Mouse (Mus musculus) telencephalon, adult 2 months (tissue): Measurements from ENCODE around the gene Mgmt.

Experiments used
- DNase-seq: peaks from one replicate; pipeline ENCODE4 v3.0.0-alpha.2; 2011; ENCODE audit warnings: low read depth, low spot score

The Mgmt gene

DNA sequence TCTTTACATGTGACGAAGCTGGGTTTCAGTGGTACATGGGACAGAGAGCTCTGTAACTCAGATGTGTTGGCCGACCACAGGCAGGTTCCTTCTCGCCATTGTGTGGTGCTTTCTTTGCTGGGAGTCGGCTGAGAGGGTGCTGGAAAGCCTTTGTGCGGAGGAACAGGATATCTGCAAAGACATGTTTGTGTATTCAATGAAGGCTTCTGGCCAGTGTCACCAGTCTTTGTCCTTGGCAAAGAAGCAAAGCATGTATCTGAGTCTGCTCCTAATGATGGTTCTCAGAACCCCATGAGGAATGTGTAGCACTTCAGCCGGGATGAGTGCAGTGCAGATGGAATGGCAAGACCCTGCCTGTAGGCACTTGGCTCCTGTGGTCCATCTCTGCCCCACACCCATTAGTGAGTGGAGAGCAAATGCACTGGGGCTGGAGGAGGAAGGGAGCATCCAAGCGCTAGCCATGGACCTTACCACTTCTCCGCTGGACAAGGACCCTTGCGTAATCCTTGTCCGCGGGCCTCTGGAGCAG, 14.3 kb downstream of the Mgmt start:
- DNase-seq: no peak

DNA sequence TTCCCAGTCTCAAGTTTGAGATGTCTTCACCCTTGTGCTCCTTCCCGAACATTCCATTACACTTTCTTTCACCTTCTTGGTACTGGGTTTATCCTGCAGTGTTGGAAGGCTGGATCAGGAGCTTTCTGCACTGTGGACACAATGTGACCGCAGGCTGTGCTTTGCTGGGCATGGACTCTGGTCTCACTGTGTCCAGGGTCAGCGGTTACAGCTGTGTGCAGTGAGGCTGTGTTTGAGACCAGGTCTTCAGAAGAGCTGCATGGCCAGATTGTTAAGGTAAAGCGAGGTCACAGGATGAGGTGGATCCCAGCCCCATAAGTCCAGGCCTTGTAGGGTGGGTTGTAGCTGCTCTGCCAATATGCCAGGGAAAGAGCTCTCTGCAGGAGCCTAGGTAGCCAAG, 18.5 kb downstream of the Mgmt start:
- DNase-seq: no peak

DNA sequence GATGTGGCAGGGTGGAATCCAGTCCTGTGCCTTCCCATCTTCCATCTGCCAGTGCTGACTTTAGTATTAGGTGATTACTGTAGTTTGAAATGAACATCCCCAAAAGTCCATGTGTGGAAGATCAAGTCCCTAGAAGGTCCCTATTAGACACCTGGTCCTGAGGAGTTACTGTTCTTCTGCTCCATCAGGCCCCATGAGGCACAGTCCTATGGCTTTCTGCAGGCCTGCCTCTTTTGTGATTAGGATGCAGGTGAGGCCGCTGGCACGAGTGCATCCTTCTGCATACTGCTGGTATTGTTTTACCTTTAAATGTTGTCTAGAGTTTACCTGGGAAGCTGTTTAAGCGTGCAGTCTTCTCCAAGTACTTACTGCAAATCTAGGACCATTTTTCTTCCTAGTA, 21.6 kb downstream of the Mgmt start:
- no peak for DNase-seq

DNA sequence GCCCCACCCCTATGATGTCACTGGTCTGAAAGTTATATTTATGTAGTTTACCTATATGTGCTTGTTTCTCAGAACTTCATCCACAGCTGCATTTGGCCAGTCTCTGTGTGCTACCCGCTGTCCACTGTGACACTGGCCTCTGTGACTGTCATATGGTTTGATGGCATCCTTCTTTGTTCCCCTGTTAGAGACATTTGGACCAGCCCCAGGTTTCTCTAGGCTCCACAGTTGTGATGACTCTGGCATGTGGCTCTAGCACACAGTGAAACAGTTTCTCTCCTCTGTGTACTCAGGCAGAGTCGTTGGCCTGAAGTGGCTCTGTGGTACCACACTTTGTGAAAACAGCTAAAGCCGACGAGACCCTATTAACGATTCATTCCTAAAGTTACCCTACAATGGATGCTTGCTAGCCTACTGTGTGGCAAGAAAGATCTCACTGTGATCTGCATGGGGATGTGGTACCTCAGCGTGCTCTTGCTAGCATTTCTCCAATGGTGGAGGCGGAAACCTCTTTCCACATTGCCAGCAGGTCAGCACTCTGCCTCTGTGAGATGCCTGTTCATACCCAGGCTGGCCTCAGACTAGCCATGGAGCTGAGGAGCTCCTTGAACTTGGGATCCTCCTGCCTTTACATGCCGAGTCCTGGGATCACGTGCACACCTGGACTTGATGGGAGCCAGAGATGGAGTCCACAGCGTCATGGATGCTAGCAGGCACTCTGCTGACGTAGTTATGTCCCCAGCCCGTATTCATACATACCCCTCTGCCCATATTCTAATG, 26.8 kb downstream of the Mgmt start:
- no peak for DNase-seq

DNA sequence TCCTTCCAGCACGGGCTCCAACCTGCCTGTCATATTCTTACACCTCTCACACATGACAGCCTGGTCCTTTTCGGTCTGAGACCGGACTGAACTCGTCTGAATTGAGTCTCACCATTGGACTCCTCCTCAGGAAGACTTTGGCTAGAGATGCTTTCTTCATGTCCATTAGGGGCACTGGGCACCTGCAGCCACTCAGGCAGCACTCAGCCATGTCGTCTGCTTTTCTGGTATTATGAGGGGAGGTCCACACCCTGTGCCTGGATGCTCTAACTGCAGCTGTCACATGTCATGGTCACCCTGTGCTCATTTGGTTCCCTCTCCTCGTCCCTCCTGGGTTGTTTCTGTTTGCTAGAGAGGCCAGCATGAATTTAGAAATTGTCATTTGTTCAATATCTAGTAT, 27.8 kb downstream of the Mgmt start:
- no peak for DNase-seq

DNA sequence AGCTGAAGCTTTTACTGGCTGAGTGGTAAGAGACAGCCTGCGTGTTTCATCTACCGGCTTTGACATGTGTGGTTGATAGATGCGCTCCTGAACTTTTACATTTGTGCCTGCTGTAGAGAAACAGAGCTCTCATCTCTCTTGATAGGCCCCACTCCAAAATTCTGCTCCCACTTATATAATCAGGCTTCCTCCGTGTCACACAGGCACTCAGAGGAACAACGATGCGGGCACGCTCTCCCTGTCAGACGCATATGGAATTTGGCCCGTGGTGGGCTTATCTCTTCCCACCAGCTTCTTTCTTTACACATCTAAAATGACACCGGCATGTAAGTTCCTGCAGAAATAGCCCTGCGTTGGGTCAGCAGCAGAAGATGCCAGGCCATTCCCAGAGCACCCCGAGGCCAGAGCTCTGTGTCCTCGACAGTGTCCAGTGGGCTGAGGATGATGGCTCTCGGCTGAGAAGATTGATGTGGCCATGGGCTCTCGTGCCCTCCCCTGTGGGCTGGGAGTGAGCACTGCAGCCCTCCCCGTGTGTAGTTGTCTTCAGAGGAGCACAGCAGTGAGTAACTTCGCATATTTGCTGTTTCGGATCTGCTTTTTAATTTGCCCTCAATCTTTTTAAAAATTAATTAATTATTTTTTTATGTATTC, 30.3 kb downstream of the Mgmt start:
- DNase-seq: no peak

DNA sequence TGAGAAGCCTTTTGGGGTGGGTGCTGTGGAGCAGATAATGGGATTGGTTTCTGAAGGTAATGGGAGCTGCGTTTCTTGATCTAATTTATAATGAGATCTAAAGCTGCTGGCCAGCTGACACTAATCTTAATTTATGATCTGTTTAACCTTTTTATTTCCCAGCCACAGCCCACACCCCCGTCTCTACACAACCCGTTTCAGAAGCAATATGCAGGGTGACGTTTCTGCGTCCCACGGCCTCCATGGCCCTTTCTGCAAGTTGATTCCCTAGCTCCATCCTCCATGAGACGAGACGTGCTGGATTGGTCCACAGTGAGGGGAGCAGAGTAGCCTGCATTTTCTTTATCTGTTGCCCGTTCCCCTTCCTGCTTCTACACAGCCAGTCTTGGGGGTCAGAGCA, 31.8 kb downstream of the Mgmt start:
- DNase-seq: no peak

DNA sequence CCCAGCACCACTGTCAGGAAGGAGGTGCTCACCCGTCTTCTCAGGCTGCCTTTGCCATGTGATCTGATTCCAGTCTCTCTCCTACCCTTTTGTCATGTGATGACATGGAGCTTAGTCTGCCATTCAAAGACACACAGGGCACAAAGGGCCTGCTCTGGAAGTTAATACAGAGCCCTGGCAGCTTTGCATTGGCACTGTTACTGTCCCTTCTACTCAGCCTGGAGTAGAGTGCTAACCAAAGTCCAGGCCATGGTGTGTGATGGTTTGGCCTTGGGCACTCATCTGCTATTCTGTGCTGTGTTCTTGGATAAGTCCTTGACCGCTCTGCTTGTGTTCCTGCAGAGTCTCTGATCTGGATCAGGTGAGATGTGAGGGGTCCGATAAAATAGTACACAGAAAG, 36.0 kb downstream of the Mgmt start:
- DNase-seq: no peak

DNA sequence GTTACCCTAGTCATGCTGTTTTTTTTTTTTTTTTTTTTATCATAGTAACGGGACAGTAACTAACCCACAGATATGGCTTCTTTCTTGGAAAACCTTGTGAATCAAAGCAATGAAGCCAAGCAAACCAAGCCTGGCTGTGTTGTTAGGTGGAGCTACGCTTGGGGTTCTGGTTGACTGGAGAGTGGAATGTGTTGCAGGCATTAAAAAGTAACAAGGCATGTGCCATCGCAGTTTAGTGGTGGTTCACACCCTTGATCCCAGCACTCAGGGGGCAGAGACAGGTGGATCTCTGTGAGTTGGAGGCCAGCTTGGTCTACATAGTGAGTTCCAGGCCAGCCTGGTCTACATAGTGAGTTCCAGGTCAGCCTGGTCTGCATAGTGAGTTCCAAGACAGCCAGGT, 39.0 kb downstream of the Mgmt start:
- DNase-seq: no peak

DNA sequence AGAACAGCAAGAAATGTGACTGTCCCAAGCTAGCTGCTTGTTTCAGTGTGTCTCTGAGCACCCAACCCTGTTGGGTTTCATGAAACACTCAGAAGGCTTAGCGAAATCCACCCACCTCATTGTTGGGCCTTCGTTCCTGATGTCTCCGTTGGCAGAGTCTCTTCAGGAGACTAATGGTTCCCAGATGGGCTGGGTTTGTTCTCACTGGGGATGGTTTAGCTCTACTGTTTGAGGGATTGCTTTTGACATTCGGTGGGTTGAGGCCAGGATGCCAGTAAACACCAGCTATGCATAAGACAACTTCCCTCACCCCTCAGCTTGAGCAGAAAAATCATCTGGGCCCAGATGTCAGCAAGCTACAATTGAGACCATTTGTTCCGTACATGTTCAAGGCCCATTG, 39.9 kb downstream of the Mgmt start:
- DNase-seq: no peak

DNA sequence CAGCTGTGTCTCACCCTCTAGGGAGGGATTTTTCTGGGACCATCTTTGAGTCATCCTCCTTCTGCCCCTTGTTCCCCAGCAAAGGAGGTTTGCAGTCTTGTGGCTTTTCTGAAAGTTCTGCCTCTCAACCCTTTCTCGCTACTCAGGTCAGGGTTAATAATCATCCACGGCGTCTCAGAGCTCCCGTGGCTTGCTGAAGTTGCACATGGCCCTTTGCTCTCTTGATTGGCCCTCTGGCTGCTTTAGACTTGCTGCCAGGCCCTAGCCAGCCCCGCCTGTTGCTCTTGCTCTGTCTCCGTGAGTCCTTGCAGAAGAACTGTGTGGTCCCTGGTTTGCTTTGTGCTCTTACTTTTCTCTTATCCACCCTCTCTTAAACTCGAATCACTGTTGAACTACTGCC, 40.4 kb downstream of the Mgmt start:
- no peak for DNase-seq

DNA sequence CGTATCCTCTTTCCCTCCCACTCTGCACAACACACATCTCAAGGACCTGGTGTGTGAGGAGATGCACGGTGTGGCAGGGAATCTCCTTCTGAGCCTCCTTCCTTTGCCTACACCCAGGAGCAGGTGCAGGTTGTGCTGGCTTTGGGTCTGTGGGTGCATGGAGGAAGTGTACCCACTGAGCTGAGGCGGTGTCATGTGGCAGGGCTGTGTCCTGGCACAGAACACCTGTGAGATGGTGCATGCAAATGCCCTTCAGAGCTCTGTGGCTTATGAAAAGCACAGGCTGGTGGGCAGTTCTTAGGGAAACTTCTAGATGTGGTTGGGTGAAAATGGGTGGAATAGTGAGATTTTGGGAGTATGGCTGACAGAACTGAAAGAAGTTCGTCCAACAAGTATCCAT, 44.0 kb downstream of the Mgmt start:
- DNase-seq: no peak

DNA sequence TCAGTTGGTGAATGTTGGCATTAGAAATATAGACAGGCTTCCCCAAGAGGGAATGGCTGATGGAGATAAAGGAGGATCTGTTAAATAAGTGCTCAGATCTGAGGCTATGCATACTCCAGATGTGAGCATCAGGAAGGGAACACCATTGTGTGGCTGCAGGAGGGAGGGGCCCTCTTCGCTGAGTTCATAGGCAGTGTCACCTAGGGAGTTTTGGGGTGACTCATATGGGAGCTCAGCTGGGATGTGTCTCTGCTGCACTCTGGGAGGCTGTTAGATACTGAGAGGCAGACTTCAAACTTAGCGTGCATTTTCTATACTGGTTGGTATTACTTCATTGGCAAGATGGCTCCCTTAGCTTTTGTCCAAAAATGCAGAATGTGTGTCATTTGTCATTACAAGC, 48.0 kb downstream of the Mgmt start:
- DNase-seq: no peak

DNA sequence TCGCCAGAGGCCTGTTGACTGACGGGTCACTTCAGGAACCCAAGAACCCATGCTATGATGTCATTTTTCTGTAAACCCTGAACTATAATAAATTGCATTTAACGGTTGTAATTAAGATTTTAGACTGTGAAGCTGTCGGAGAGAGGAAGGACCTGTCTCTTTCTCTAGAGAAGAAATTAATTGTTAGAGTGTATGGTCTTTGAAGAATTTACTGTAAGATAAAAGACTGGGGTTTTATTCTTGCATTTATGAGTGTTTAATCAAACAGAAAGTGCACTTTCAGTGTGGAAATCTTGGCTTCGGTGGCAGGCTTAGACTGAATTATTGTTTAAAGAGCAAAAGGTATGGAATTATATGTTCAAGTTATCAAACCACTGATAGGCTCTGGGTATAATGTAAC, 49.5 kb downstream of the Mgmt start:
- no peak for DNase-seq

DNA sequence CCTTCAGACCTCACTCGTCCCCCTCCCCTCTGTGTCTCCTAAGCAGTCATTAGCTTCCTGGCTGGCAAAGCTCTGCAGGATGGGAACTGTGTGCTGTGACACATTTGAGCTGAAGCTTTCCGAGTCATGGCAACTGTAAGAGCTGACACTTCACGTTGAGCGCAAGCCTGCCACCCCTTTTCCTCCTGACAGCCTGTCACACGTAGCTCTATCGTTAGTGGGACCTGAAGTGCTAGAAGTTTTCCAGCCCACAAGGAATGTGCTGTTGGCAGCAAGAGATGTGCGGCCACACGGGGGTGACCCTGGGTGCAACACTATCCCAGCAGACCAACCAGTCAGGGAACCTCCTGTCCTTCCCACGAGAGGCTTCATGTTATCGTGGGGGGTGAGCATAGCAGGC, 51.3 kb downstream of the Mgmt start:
- DNase-seq: no peak

DNA sequence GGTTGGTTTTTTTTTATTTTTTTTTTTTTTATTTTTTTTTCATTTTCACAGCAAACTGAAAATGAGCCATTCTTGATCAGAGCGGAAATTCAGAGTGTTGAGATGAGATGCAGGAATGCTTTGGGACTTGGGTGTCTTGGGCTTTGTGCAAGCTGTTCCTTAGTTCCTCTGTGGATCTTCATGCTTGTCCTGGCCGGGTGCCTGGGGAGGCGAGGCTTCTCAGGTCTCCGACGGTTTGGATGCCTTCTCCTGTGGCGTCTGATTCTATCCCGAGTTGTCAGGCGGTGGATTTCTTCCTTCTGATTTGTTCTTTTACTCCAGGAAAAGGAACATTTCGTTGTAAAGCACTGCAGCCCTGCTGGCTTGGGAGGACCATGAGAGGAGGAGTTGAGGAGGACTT, 51.7 kb downstream of the Mgmt start:
- DNase-seq: no peak

DNA sequence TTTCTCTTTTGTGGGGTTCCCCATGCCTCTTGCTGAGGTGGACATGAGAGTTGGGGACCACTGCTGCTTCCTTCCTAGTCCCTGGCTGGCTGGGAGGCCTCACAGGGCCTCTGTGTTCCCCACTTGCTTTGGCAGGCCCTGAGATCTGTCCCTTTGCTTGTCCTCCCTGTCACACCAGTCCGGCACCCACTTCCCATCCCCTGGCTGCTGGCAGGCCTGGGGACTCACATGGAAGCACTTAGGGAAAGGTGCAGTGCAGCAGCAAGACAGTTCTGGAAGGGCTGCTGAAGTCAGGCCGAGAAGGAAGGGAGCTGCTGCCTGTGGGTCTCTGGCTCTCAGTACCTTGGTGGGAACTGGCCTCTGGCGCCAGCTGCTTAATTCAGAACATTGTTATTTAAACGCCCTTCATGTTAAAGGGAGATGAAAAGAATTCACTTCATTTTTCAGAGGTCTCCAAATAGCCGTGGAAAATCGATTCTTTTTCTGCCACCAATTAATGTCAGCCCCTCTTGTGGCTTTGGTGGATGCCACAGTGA, 53.9 kb downstream of the Mgmt start:
- DNase-seq: no peak

DNA sequence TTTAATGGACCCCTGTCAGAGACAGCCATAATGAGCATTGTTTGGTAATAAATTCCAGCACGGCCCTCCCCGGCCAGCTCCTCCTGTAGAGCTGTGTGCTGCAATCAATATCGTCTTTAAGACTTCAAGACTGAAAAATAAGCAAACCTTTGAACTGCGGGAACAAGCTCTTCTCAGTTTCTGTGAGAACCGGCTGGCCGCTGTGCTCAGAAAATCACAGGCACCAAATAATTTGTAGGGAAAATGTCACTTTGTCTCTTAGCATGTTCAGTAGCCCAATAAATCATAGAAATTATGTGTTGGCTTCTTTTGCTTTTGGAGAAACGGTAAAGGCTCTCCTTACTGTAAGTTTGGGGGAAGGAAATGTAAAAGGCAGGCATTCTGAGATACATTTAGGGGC, 58.2 kb downstream of the Mgmt start:
- no peak for DNase-seq

DNA sequence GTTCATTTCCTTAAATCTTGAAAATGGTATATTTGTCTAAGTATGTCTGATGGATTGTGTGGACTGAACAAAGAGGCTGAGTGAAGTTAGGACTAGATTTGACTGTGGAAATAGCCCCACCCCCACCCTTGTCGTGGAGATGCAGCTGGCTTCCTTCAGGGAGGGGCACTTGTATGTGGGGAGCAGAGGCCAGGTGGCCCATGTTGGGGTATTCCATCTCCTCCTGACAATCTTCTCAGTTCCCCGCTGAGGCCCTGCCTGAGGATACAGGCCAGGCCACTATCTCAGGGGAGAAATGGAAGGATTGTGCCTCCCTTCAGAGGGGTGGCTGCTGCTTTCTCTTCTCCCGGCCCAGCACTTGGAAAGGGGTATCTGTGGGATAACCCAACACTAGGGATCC, 58.8 kb downstream of the Mgmt start:
- no peak for DNase-seq

DNA sequence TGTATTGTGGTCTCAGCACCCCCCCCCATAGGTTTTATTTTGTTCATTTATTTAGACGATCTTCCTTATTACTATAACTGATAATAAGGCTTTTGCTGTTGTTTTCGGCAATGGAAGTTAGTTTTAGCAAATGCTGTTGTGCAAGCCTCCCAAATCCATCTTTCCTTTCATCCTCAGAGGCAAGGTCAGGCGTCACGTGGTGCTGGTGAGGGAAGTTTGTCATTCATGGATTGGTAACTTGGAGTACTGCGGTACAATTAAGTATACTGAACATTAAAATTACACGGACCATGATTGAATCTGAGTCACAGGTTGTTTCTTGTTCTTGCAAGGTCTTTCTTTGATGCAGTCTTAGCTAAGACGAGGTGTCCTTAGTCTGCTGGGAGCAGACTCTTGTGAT, 77.9 kb downstream of the Mgmt start:
- no peak for DNase-seq

DNA sequence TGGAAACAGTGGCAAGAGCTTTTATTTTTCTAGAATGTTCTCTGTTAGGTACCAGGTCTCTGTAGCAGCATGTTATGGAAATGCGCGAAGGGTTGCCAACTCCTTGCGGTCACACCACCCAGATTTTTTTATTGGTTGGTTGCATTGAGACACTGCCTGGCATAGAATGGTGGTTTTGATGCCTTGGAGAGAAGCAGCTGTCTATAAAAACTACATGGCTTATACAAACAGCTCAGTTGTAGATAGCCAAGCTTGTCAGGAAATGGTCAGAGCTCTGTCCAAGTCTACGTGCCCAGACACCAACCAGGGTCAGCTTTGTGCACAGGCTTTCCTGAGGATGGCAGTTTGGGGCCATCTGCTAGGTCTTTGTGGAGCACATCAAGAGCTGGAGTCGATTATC, 80.6 kb downstream of the Mgmt start:
- DNase-seq: no peak

DNA sequence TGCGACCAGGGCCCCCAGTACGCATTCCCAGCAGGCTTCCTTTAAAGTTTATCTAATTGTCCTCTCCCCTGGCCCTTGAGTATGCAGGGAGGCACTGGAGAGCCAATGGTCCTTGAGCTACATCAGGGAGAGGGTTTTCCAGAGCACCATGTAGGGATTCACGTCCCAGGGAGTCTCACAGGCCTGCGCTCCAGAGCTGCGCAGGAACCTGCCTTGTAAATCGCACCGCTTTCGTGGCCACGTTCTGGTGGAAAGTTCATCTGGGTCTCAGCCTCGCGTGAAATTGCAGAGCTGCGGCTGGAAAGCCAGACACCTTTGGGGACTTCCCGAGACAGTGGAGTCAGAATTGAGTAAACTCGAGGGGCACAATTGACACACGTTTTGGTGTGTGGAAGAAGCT, 103.0 kb downstream of the Mgmt start:
- no peak for DNase-seq

DNA sequence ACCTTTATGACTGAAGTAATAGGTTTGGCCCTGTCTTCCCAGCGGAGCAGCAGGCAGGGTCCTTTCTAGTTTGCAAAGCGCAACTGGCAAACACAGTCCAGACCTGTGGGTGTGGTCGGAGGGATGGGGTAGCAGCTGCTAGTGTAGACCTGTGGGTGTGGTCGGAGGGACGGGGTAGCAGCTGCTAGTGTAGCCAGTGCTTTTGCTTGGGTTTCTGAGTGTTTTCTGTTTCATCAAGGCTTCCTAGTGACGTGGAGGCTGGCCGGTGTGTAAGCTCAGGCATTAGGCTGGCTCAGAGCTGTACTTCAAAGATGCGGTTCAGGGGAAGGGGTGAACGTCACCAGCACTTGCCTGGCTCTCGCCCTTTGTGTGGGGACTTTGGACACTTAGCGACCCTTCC, 106.3 kb downstream of the Mgmt start:
- no peak for DNase-seq
